Mouse (Mus musculus): ENCODE measurements around the gene Mapk12. TPM values are rescaled to one million over a fixed set of nuclear protein-coding genes. Genes with fewer than 3 reads are reported as not detected.

Mapk12 gene
- polyA plus RNA-seq, 1 experiment: 35.0 TPM

- H3K27me3 ChIP-seq (ENCODE audit: control insufficient read depth, insufficient read depth, insufficient read length): no peaks in the 10 kb centered on the region
- no peak overlapping the region for H3K4me2 ChIP-seq (ENCODE audit: low read depth)
- H3K79me2 ChIP-seq (ENCODE audit: control insufficient read depth, insufficient read depth): no peaks in the 10 kb centered on the region
- TF ChIP-seq MYOG (IDR thresholded peaks at IDR 0.05; ENCODE audit: control insufficient read depth in 1 of 3, insufficient read depth in 1 of 3, insufficient read length in 2 of 3, low read depth in 2 of 3): no peak
- TF ChIP-seq MAX (IDR thresholded peaks at IDR 0.05; ENCODE audit: low read depth): no peak
- TF ChIP-seq MYOD1 (IDR thresholded peaks at IDR 0.05; ENCODE audit: control insufficient read depth in 1 of 3, insufficient read length in 2 of 3, low read depth in 2 of 3): no peak
- TF ChIP-seq REST (IDR thresholded peaks at IDR 0.05; ENCODE audit: insufficient read depth, insufficient read length): no peak
- TF ChIP-seq E2F4 (IDR thresholded peaks at IDR 0.05; ENCODE audit: insufficient read depth): no peak
- TF ChIP-seq TCF12 (IDR thresholded peaks at IDR 0.05; ENCODE audit: insufficient read depth, poor library complexity, severe bottlenecking): no peak
- no peak for TF ChIP-seq POLR2A (IDR thresholded peaks at IDR 0.05; ENCODE audit: insufficient read length, low read depth)
- no peak for TF ChIP-seq USF1 (IDR thresholded peaks at IDR 0.05; ENCODE audit: low read depth)
- no peak for TF ChIP-seq SRF (IDR thresholded peaks at IDR 0.05; ENCODE audit: control insufficient read depth, insufficient read length, low read depth)
- no peak overlapping the region for H3K4me3 ChIP-seq
- no peaks in the 10 kb centered on the region for H3K36me3 ChIP-seq (ENCODE audit: control insufficient read depth, insufficient read depth)
- H3ac ChIP-seq (ENCODE audit: control insufficient read depth, insufficient read length): no peak overlapping the region
These were observed 1.4 kb upstream of the Mapk12 start for GRCm38 (mm10) chr15:89141905-89142304.

- Histone ChIP-seq H3K27me3 (ENCODE audit: control insufficient read depth, insufficient read depth, insufficient read length) (no peaks in the 10 kb centered on the region), H3K4me3 (peak overlapping the region; percentile 46), H3K4me2 (ENCODE audit: low read depth) (peak overlapping the region; percentile 93), H3K79me2 (ENCODE audit: control insufficient read depth, insufficient read depth) (no peaks in the 10 kb centered on the region), H3ac (ENCODE audit: control insufficient read depth, insufficient read length) (no peak overlapping the region), H3K36me3 (ENCODE audit: control insufficient read depth, insufficient read depth) (no peaks in the 10 kb centered on the region)
- no peak for TF ChIP-seq REST (IDR thresholded peaks at IDR 0.05; ENCODE audit: insufficient read depth, insufficient read length)
- no peak for TF ChIP-seq TCF12 (IDR thresholded peaks at IDR 0.05; ENCODE audit: insufficient read depth, poor library complexity, severe bottlenecking)
- no peak for TF ChIP-seq MYOG (IDR thresholded peaks at IDR 0.05; ENCODE audit: control insufficient read depth in 1 of 3, insufficient read depth in 1 of 3, insufficient read length in 2 of 3, low read depth in 2 of 3)
- no peak for TF ChIP-seq POLR2AphosphoS2 (IDR thresholded peaks at IDR 0.05; ENCODE audit: insufficient read length, low read depth)
- TF ChIP-seq USF1 (IDR thresholded peaks at IDR 0.05; ENCODE audit: low read depth): no peak
- TF ChIP-seq MAX (IDR thresholded peaks at IDR 0.05; ENCODE audit: low read depth): no peak
- no peak for TF ChIP-seq CEBPB (IDR thresholded peaks at IDR 0.05; ENCODE audit: insufficient read depth, poor library complexity, severe bottlenecking)
- no peak for TF ChIP-seq SRF (IDR thresholded peaks at IDR 0.05; ENCODE audit: control insufficient read depth, insufficient read length, low read depth)
- TF ChIP-seq POLR2A (IDR thresholded peaks at IDR 0.05; ENCODE audit: insufficient read length, low read depth): no peak
- no peak for TF ChIP-seq TCF3 (IDR thresholded peaks at IDR 0.05; ENCODE audit: insufficient read length, low read depth)
- no peak for TF ChIP-seq E2F4 (IDR thresholded peaks at IDR 0.05; ENCODE audit: insufficient read depth)
- TF ChIP-seq MYOD1 (IDR thresholded peaks at IDR 0.05; ENCODE audit: control insufficient read depth in 1 of 3, insufficient read length in 2 of 3, low read depth in 2 of 3): no peak
These were observed 940 bp upstream of the Mapk12 start for GRCm38 (mm10) chr15:89141443-89141842.

- Histone ChIP-seq H3K4me2 (ENCODE audit: low read depth) (peak overlapping the region; percentile 93), H3K4me3 (peak overlapping the region; percentile 46), H3ac (ENCODE audit: control insufficient read depth, insufficient read length) (peak overlapping the region; percentile 34), H3K36me3 (ENCODE audit: control insufficient read depth, insufficient read depth) (no peaks in the 10 kb centered on the region), H3K79me2 (ENCODE audit: control insufficient read depth, insufficient read depth) (no peaks in the 10 kb centered on the region), H3K27me3 (ENCODE audit: control insufficient read depth, insufficient read depth, insufficient read length) (no peaks in the 10 kb centered on the region)
- no peak for TF ChIP-seq REST (IDR thresholded peaks at IDR 0.05; ENCODE audit: insufficient read depth, insufficient read length)
- no peak for TF ChIP-seq CEBPB (IDR thresholded peaks at IDR 0.05; ENCODE audit: insufficient read depth, poor library complexity, severe bottlenecking)
- TF ChIP-seq POLR2AphosphoS2 (IDR thresholded peaks at IDR 0.05; ENCODE audit: insufficient read length, low read depth): peak; percentile 65
- peak in 2 of 3 experiments; percentile 52 to 76 for TF ChIP-seq MYOD1 (IDR thresholded peaks at IDR 0.05; ENCODE audit: control insufficient read depth in 1 of 3, insufficient read length in 2 of 3, low read depth in 2 of 3)
- no peak for TF ChIP-seq E2F4 (IDR thresholded peaks at IDR 0.05; ENCODE audit: insufficient read depth)
- peak; percentile 71 for TF ChIP-seq POLR2A (IDR thresholded peaks at IDR 0.05; ENCODE audit: insufficient read length, low read depth)
- TF ChIP-seq USF1 (IDR thresholded peaks at IDR 0.05; ENCODE audit: low read depth): no peak
- TF ChIP-seq MAX (IDR thresholded peaks at IDR 0.05; ENCODE audit: low read depth): no peak
- TF ChIP-seq TCF12 (IDR thresholded peaks at IDR 0.05; ENCODE audit: insufficient read depth, poor library complexity, severe bottlenecking): no peak
- TF ChIP-seq TCF3 (IDR thresholded peaks at IDR 0.05; ENCODE audit: insufficient read length, low read depth): peak; percentile 18
- TF ChIP-seq MYOG (IDR thresholded peaks at IDR 0.05; ENCODE audit: control insufficient read depth in 1 of 3, insufficient read depth in 1 of 3, insufficient read length in 2 of 3, low read depth in 2 of 3): peak in 2 of 3 experiments; percentile 72 to 76
These were observed 350 bp downstream of the Mapk12 start for GRCm38 (mm10) chr15:89140048-89140658.

GRCm38 (mm10) chr15:89138531-89138930 is 2.0 kb downstream of the Mapk12 start:
- Histone ChIP-seq H3K27me3 (ENCODE audit: control insufficient read depth, insufficient read depth, insufficient read length) (no peaks in the 10 kb centered on the region), H3K4me2 (ENCODE audit: low read depth) (peak overlapping the region; percentile 8), H3ac (ENCODE audit: control insufficient read depth, insufficient read length) (no peak overlapping the region), H3K4me3 (peak overlapping the region; percentile 46), H3K36me3 (ENCODE audit: control insufficient read depth, insufficient read depth) (no peaks in the 10 kb centered on the region), H3K79me2 (ENCODE audit: control insufficient read depth, insufficient read depth) (no peaks in the 10 kb centered on the region)
- TF ChIP-seq USF1 (IDR thresholded peaks at IDR 0.05; ENCODE audit: low read depth): no peak
- no peak for TF ChIP-seq MAX (IDR thresholded peaks at IDR 0.05; ENCODE audit: low read depth)
- no peak for TF ChIP-seq MYOG (IDR thresholded peaks at IDR 0.05; ENCODE audit: control insufficient read depth in 1 of 3, insufficient read depth in 1 of 3, insufficient read length in 2 of 3, low read depth in 2 of 3)
- no peak for TF ChIP-seq POLR2AphosphoS2 (IDR thresholded peaks at IDR 0.05; ENCODE audit: insufficient read length, low read depth)
- TF ChIP-seq MYOD1 (IDR thresholded peaks at IDR 0.05; ENCODE audit: control insufficient read depth in 1 of 3, insufficient read length in 2 of 3, low read depth in 2 of 3): no peak
- no peak for TF ChIP-seq TCF12 (IDR thresholded peaks at IDR 0.05; ENCODE audit: insufficient read depth, poor library complexity, severe bottlenecking)
- TF ChIP-seq SRF (IDR thresholded peaks at IDR 0.05; ENCODE audit: control insufficient read depth, insufficient read length, low read depth): no peak
- TF ChIP-seq REST (IDR thresholded peaks at IDR 0.05; ENCODE audit: insufficient read depth, insufficient read length): no peak
- TF ChIP-seq E2F4 (IDR thresholded peaks at IDR 0.05; ENCODE audit: insufficient read depth): no peak
- TF ChIP-seq POLR2A (IDR thresholded peaks at IDR 0.05; ENCODE audit: insufficient read length, low read depth): no peak
- no peak for TF ChIP-seq CEBPB (IDR thresholded peaks at IDR 0.05; ENCODE audit: insufficient read depth, poor library complexity, severe bottlenecking)
- TF ChIP-seq TCF3 (IDR thresholded peaks at IDR 0.05; ENCODE audit: insufficient read length, low read depth): no peak
